Mouse (Mus musculus): ENCODE measurements around the gene Cd27. TPM values are rescaled to one million over a fixed set of nuclear protein-coding genes. Genes with fewer than 3 reads are reported as not detected.

Gene Cd27
- polyA plus RNA-seq, 1 experiment from 2014 or later: 2.3 TPM

- H3K36me3 ChIP-seq (ENCODE audit: control insufficient read depth, insufficient read depth, low read length): no peaks in the 10 kb centered on the region
- no peaks in the 10 kb centered on the region for H3K9me3 ChIP-seq (ENCODE audit: control insufficient read depth, low read length)
- DNase-seq (ENCODE audit: low spot score): peak; percentile 37
- no peak overlapping the region for H3K27ac ChIP-seq (ENCODE audit: low read depth, low read length)
- H3K4me3 ChIP-seq (ENCODE audit: low read depth, low read length): no peak overlapping the region
- no peak overlapping the region for H3K4me2 ChIP-seq (ENCODE audit: low read depth, low read length, severe bottlenecking)
- ATAC-seq (replicated peaks; ENCODE audit: low FRiP score): no peak
- H3K4me1 ChIP-seq (replicated peaks; ENCODE audit: control insufficient read depth, insufficient read depth, low read length): no peaks in the 10 kb centered on the region; the same call in 1 of the 2 replicates
- no peaks in the 10 kb centered on the region for H3K27me3 ChIP-seq (ENCODE audit: control insufficient read depth, insufficient read depth, low read length)
- WGBS: 89% methylated on average over 2 of the region's 2 CpGs
- H3K9ac ChIP-seq (ENCODE audit: low read length): peak overlapping the region; percentile 12; the same call in 1 of the 2 replicates
These were observed 19.9 kb downstream of the Cd27 start for GRCm38 (mm10) chr6:125216898-125217297.

GRCm38 (mm10) chr6:125215148-125215954 is 21.5 kb downstream of the Cd27 start, which contains the start of gene Vamp1:
Vamp1 (plus strand) TSS chr6:125215551.
- DNase-seq (ENCODE audit: low spot score): peak; percentile 93
- Histone ChIP-seq H3K27ac (ENCODE audit: low read depth, low read length) (no peak within 1 kb of the TSS), H3K4me3 (ENCODE audit: low read depth, low read length) (peak within 1 kb of the TSS; percentile 69), H3K4me2 (ENCODE audit: low read depth, low read length, severe bottlenecking) (peak within 1 kb of the TSS; percentile 99), H3K9ac (ENCODE audit: low read length) (peak within 1 kb of the TSS; percentile 89), H3K9me3 (ENCODE audit: control insufficient read depth, low read length) (no peaks in the 10 kb centered on the region), H3K4me1 (replicated peaks; ENCODE audit: control insufficient read depth, insufficient read depth, low read length) (no peaks in the 10 kb centered on the region; the same call in 1 of the 2 replicates), H3K27me3 (ENCODE audit: control insufficient read depth, insufficient read depth, low read length) (no peaks in the 10 kb centered on the region), H3K36me3 (ENCODE audit: control insufficient read depth, insufficient read depth, low read length) (no peaks in the 10 kb centered on the region)
- ATAC-seq (replicated peaks; ENCODE audit: low FRiP score): peak; percentile 96
- 1% methylated on average over 48 of the region's 48 CpGs for WGBS

- no peaks in the 10 kb centered on the region for H3K27me3 ChIP-seq (ENCODE audit: control insufficient read depth, insufficient read depth, low read length)
- H3K4me1 ChIP-seq (replicated peaks; ENCODE audit: control insufficient read depth, insufficient read depth, low read length): no peaks in the 10 kb centered on the region; the same call in 1 of the 2 replicates
- no peak overlapping the region for H3K4me2 ChIP-seq (ENCODE audit: low read depth, low read length, severe bottlenecking)
- DNase-seq (ENCODE audit: low spot score): peak; percentile 33
- H3K36me3 ChIP-seq (ENCODE audit: control insufficient read depth, insufficient read depth, low read length): no peaks in the 10 kb centered on the region
- no peak overlapping the region for H3K4me3 ChIP-seq (ENCODE audit: low read depth, low read length)
- no peak for ATAC-seq (replicated peaks; ENCODE audit: low FRiP score)
- H3K27ac ChIP-seq (ENCODE audit: low read depth, low read length): no peak overlapping the region
- H3K9me3 ChIP-seq (ENCODE audit: control insufficient read depth, low read length): no peaks in the 10 kb centered on the region
- H3K9ac ChIP-seq (ENCODE audit: low read length): no peak overlapping the region
- WGBS: 80% methylated on average over 6 of the region's 6 CpGs
These were observed 23.1 kb downstream of the Cd27 start for GRCm38 (mm10) chr6:125213715-125214114.

GRCm38 (mm10) chr6:125213129-125213528 is 23.7 kb downstream of the Cd27 start:
- no peak overlapping the region for H3K9ac ChIP-seq (ENCODE audit: low read length)
- ATAC-seq (replicated peaks; ENCODE audit: low FRiP score): no peak
- 75% methylated on average over 6 of the region's 6 CpGs for WGBS
- no peaks in the 10 kb centered on the region for H3K36me3 ChIP-seq (ENCODE audit: control insufficient read depth, insufficient read depth, low read length)
- no peaks in the 10 kb centered on the region for H3K9me3 ChIP-seq (ENCODE audit: control insufficient read depth, low read length)
- H3K4me1 ChIP-seq (replicated peaks; ENCODE audit: control insufficient read depth, insufficient read depth, low read length): no peaks in the 10 kb centered on the region; the same call in 1 of the 2 replicates
- DNase-seq (ENCODE audit: low spot score): peak; percentile 31
- H3K4me3 ChIP-seq (ENCODE audit: low read depth, low read length): no peak overlapping the region
- H3K27me3 ChIP-seq (ENCODE audit: control insufficient read depth, insufficient read depth, low read length): no peaks in the 10 kb centered on the region
- H3K4me2 ChIP-seq (ENCODE audit: low read depth, low read length, severe bottlenecking): no peak overlapping the region
- no peak overlapping the region for H3K27ac ChIP-seq (ENCODE audit: low read depth, low read length)

- Histone ChIP-seq H3K9ac (ENCODE audit: low read length) (no peak overlapping the region), H3K4me1 (replicated peaks; ENCODE audit: control insufficient read depth, insufficient read depth, low read length) (no peaks in the 10 kb centered on the region; the same call in 1 of the 2 replicates), H3K4me2 (ENCODE audit: low read depth, low read length, severe bottlenecking) (no peak overlapping the region), H3K9me3 (ENCODE audit: control insufficient read depth, low read length) (no peaks in the 10 kb centered on the region), H3K4me3 (ENCODE audit: low read depth, low read length) (no peak overlapping the region), H3K27me3 (ENCODE audit: control insufficient read depth, insufficient read depth, low read length) (no peaks in the 10 kb centered on the region), H3K27ac (ENCODE audit: low read depth, low read length) (no peak overlapping the region), H3K36me3 (ENCODE audit: control insufficient read depth, insufficient read depth, low read length) (no peaks in the 10 kb centered on the region)
- DNase-seq (ENCODE audit: low spot score): no peak
- 67% methylated on average over 2 of the region's 2 CpGs for WGBS
- ATAC-seq (replicated peaks; ENCODE audit: low FRiP score): no peak
These were observed 24.2 kb downstream of the Cd27 start for GRCm38 (mm10) chr6:125212621-125213020.

- Histone ChIP-seq H3K27me3 (ENCODE audit: control insufficient read depth, insufficient read depth, low read length) (no peaks in the 10 kb centered on the region), H3K9me3 (ENCODE audit: control insufficient read depth, low read length) (no peaks in the 10 kb centered on the region), H3K36me3 (ENCODE audit: control insufficient read depth, insufficient read depth, low read length) (no peaks in the 10 kb centered on the region), H3K27ac (ENCODE audit: low read depth, low read length) (no peak overlapping the region), H3K4me3 (ENCODE audit: low read depth, low read length) (no peak overlapping the region), H3K9ac (ENCODE audit: low read length) (no peak overlapping the region), H3K4me1 (replicated peaks; ENCODE audit: control insufficient read depth, insufficient read depth, low read length) (no peaks in the 10 kb centered on the region), H3K4me2 (ENCODE audit: low read depth, low read length, severe bottlenecking) (no peak overlapping the region)
- DNase-seq (ENCODE audit: low spot score) (peak; percentile 5), ATAC-seq (replicated peaks; ENCODE audit: low FRiP score) (no peak)
- WGBS: 90% methylated on average over 1 of the region's 1 CpGs
These were observed 26.4 kb downstream of the Cd27 start for GRCm38 (mm10) chr6:125210436-125210835.

GRCm38 (mm10) chr6:125197166-125197565 is 39.6 kb downstream of the Cd27 start:
- WGBS: 94% methylated on average over 5 of the region's 5 CpGs
- peak; percentile 1 for DNase-seq (ENCODE audit: low spot score)
- Histone ChIP-seq H3K4me1 (replicated peaks; ENCODE audit: control insufficient read depth, insufficient read depth, low read length) (peaks cover 3% of the 10 kb centered on the region; the same call in 1 of the 2 replicates), H3K4me3 (ENCODE audit: low read depth, low read length) (no peak overlapping the region), H3K27ac (ENCODE audit: low read depth, low read length) (no peak overlapping the region), H3K9ac (ENCODE audit: low read length) (no peak overlapping the region), H3K4me2 (ENCODE audit: low read depth, low read length, severe bottlenecking) (no peak overlapping the region), H3K9me3 (ENCODE audit: control insufficient read depth, low read length) (no peaks in the 10 kb centered on the region), H3K27me3 (ENCODE audit: control insufficient read depth, insufficient read depth, low read length) (no peaks in the 10 kb centered on the region), H3K36me3 (ENCODE audit: control insufficient read depth, insufficient read depth, low read length) (peaks cover 3% of the 10 kb centered on the region; the same call in 1 of the 2 replicates)
- ATAC-seq (replicated peaks; ENCODE audit: low FRiP score): no peak

GRCm38 (mm10) chr6:125196301-125196700 is 40.5 kb downstream of the Cd27 start:
- WGBS: 52% methylated on average over 3 of the region's 3 CpGs
- Histone ChIP-seq H3K36me3 (ENCODE audit: control insufficient read depth, insufficient read depth, low read length) (peaks cover 3% of the 10 kb centered on the region; the same call in 1 of the 2 replicates), H3K4me3 (ENCODE audit: low read depth, low read length) (no peak overlapping the region), H3K9me3 (ENCODE audit: control insufficient read depth, low read length) (no peaks in the 10 kb centered on the region), H3K27ac (ENCODE audit: low read depth, low read length) (peak overlapping the region; percentile 41), H3K4me2 (ENCODE audit: low read depth, low read length, severe bottlenecking) (no peak overlapping the region), H3K4me1 (replicated peaks; ENCODE audit: control insufficient read depth, insufficient read depth, low read length) (peaks cover 3% of the 10 kb centered on the region; the same call in 1 of the 2 replicates), H3K9ac (ENCODE audit: low read length) (no peak overlapping the region), H3K27me3 (ENCODE audit: control insufficient read depth, insufficient read depth, low read length) (no peaks in the 10 kb centered on the region)
- no peak for ATAC-seq (replicated peaks; ENCODE audit: low FRiP score)
- peak; percentile 17 for DNase-seq (ENCODE audit: low spot score)
